In genomic region chr13:28600792-28601191, GRCm38 (mm10) we compare ENCODE assay signal across 9 mouse cellular contexts.
DNase-seq lines count a peak whose midpoint lies in the region; ATAC-seq and TF ChIP-seq lines count a peak whose summit lies in the region.
"Had no signal": no experiment of that assay in that cellular context is flagged by ENCODE, and none has a peak within 500 bp of the region (broad histone marks: within the 10 kb centered on the region; RNA-seq: fewer than 3 reads in every experiment).

No protein-coding gene starts in this region.

- intact Hi-C loops in gastrocnemius, adult 2 months (cut with DNase I) = no loop called here

- 3% methylated on average over 5 of the region's 5 CpGs for WGBS in macrophage (ENCODE audit: missing documents)
- WGBS in hindbrain, embryonic 16.5 days = 69% methylated on average over 5 of the region's 5 CpGs
- WGBS in midbrain, postnatal 0 days = 80% methylated on average over 5 of the region's 5 CpGs

- peak; percentile 39 for DNase-seq in 416B (ENCODE audit: low read depth)
- peak; percentile 70 for DNase-seq in CD4-positive helper T cell, adult 2 months (ENCODE audit: low read depth, low spot score)
- peak; percentile 46 for DNase-seq in kidney, adult 9 months
- DNase-seq in gastrocnemius, adult 2 months = no peak
- no peak for DNase-seq in midbrain, postnatal 0 days (ENCODE audit: low spot score)

- no peak overlapping the region for H3K9ac ChIP-seq in hindbrain, embryonic 16.5 days (ENCODE audit: low read depth, low read length)
- no peak overlapping the region for H3K9ac ChIP-seq in midbrain, postnatal 0 days (replicated peaks; ENCODE audit: low read length, poor library complexity, severe bottlenecking)

- no peaks in the 10 kb centered on the region for H3K9me3 ChIP-seq in hindbrain, embryonic 16.5 days (ENCODE audit: control insufficient read depth, low read length)
- no peaks in the 10 kb centered on the region for H3K9me3 ChIP-seq in midbrain, postnatal 0 days (ENCODE audit: low read length)

- no peaks in the 10 kb centered on the region for H3K4me1 ChIP-seq in hindbrain, embryonic 16.5 days (ENCODE audit: control insufficient read depth, insufficient read depth, low read depth, low read length)
- no peaks in the 10 kb centered on the region for H3K4me1 ChIP-seq in midbrain, postnatal 0 days (ENCODE audit: insufficient read depth, low read length)

- H3K27me3 ChIP-seq in hindbrain, embryonic 16.5 days (replicated peaks; ENCODE audit: control insufficient read depth, insufficient read depth, low read length) = no peaks in the 10 kb centered on the region
- no peaks in the 10 kb centered on the region for H3K27me3 ChIP-seq in midbrain, postnatal 0 days (ENCODE audit: insufficient read depth, low read length)

- H3K4me2 ChIP-seq in hindbrain, embryonic 16.5 days (ENCODE audit: low read length) = no peak overlapping the region
- no peak overlapping the region for H3K4me2 ChIP-seq in midbrain, postnatal 0 days (ENCODE audit: low read depth, low read length, poor library complexity, severe bottlenecking)

- TF ChIP-seq CTCF in gastrocnemius, adult 2 months (IDR thresholded peaks at IDR 0.05) = no peak
- no peak for TF ChIP-seq CTCF in midbrain, postnatal 0 days (IDR thresholded peaks at IDR 0.05)

- ATAC-seq in hindbrain, embryonic 16.5 days = no peak
- ATAC-seq in erythroblast, adult 5-6 weeks (replicated peaks; ENCODE audit: low FRiP score, poor library complexity, severe bottlenecking) = no peak
- no peak for ATAC-seq in midbrain, postnatal 0 days (ENCODE audit: low FRiP score)
- ATAC-seq: hindbrain, postnatal 0 days had no signal

- peak overlapping the region; percentile 46 for H3K27ac ChIP-seq in macrophage
- no peak overlapping the region for H3K27ac ChIP-seq in gastrocnemius, adult 2 months
- no peak overlapping the region for H3K27ac ChIP-seq in hindbrain, embryonic 16.5 days (ENCODE audit: low read depth, low read length)
- no peak overlapping the region for H3K27ac ChIP-seq in midbrain, postnatal 0 days (ENCODE audit: low read depth, low read length)
- H3K27ac ChIP-seq: hindbrain, postnatal 0 days had no signal

- H3K4me3 ChIP-seq in macrophage (ENCODE audit: inconsistent target) = no peak overlapping the region
- no peak overlapping the region; the same call in 1 of the 2 replicates for H3K4me3 ChIP-seq in gastrocnemius, adult 2 months
- H3K4me3 ChIP-seq in hindbrain, embryonic 16.5 days (ENCODE audit: low read length) = no peak overlapping the region
- H3K4me3 ChIP-seq in midbrain, postnatal 0 days (ENCODE audit: low read depth, low read length) = no peak overlapping the region

- H3K79me2 ChIP-seq in macrophage (ENCODE audit: inconsistent target) = no peaks in the 10 kb centered on the region

- no peaks in the 10 kb centered on the region for H3K36me3 ChIP-seq in macrophage (ENCODE audit: inconsistent target)
- no peaks in the 10 kb centered on the region for H3K36me3 ChIP-seq in hindbrain, embryonic 16.5 days (ENCODE audit: control insufficient read depth, insufficient read depth, low read length)
- H3K36me3 ChIP-seq in midbrain, postnatal 0 days (ENCODE audit: insufficient read depth, low read length) = no peaks in the 10 kb centered on the region

Comparison
In these comparisons a context has a peak if more than half of its experiments do, and no peak if none do; other contexts are left out.
1. DNase-seq: peak in 416B (single experiment), CD4-positive helper T cell, adult 2 months (single experiment) and kidney, adult 9 months (single experiment); none in gastrocnemius, adult 2 months (single experiment) and midbrain, postnatal 0 days (single experiment).